Mouse (Mus musculus) layer of hippocampus, adult 2 months (tissue): ENCODE data around the gene Mnt. TPM values are rescaled to one million over a fixed set of nuclear protein-coding genes. Genes with fewer than 3 reads are reported as not detected.
A peak's percentile ranks its signal among the peaks of the same experiment; 100 is the strongest.
"Not testable (repeated sequence)": the region's sequence is repeated elsewhere in the genome, so short reads cannot be mapped to it uniquely, and the experiment has no call there.

Experiments
- DNase-seq, 2 experiments: peaks; one replicate each; pipeline ENCODE4 v3.0.0; 2022; ENCODE audit warnings: low spot score in 2 of 2
- H3K27ac ChIP-seq: fragments of 200-600 bp; 2 replicates; pipeline ENCODE4 v1.8.1; 2022
- H3K4me3 ChIP-seq: fragments of 200-600 bp; 2 replicates; pipeline ENCODE4 v1.8.1; 2022; ENCODE audit warnings: mild to moderate bottlenecking
- CTCF ChIP-seq: fragments of 200-600 bp; conservative IDR thresholded peaks from 2 replicates; pipeline ENCODE4 v1.8.1; 2022; ENCODE audit warnings: antibody characterized with exemption, mild to moderate bottlenecking, moderate library complexity
- long read RNA-seq, 2 experiments: library from polyadenylated mRNA; stranded (forward); transcript quantifications; one replicate each; pipeline ENCODE4 v2.0.0; 2021; ENCODE audit warnings: borderline mapping rate in 2 of 2
- total RNA-seq, 2 experiments: library from RNA; stranded (reverse); gene quantifications; 2 replicates each; pipeline ENCODE4 v1.2.3; 2021

Mnt gene
- 10 to 100 TPM; 31.3 to 32.8 TPM for total RNA-seq
- long read RNA-seq, experiment 1, full-length matches to known transcripts = 4 of 21 reads
- long read RNA-seq, experiment 1, partial matches to known transcripts = 16 of 21 reads
- long read RNA-seq, experiment 1, other reads (novel, unspliced or antisense) = 1 of 21 reads
- long read RNA-seq, experiment 2, full-length matches to known transcripts = 6 of 26 reads
- long read RNA-seq, experiment 2, partial matches to known transcripts = 19 of 26 reads
- long read RNA-seq, experiment 2, other reads (novel, unspliced or antisense) = 1 of 26 reads

- Histone ChIP-seq H3K27ac (peak within 1 kb of the TSS; percentile 98), H3K4me3 (peak within 1 kb of the TSS; percentile 99)
- DNase-seq = peak; percentile 98 to 99
- TF ChIP-seq CTCF = peak; percentile 7; the same call in 1 of the 2 replicates
Observed at GRCm38 (mm10) chr11:74830256-74831161, at the start of gene Mnt. Gene Mnt (plus strand): TSS chr11:74830920.

GRCm38 (mm10) chr11:74792874-74793273 lies 37.8 kb upstream of the Mnt start:
- DNase-seq = no peak
- Histone ChIP-seq H3K27ac (no peak overlapping the region), H3K4me3 (no peak overlapping the region)
- TF ChIP-seq CTCF = no peak

- no peak overlapping the region for H3K27ac ChIP-seq
- no peak overlapping the region for H3K4me3 ChIP-seq
- DNase-seq = no peak
- TF ChIP-seq CTCF = no peak
Observed at GRCm38 (mm10) chr11:74800658-74801057, 30.1 kb upstream of the Mnt start.

- H3K27ac ChIP-seq = no peak overlapping the region
- TF ChIP-seq CTCF = no peak
- H3K4me3 ChIP-seq = no peak overlapping the region
- DNase-seq = no peak
Observed at GRCm38 (mm10) chr11:74804081-74804627, 26.6 kb upstream of the Mnt start.

- TF ChIP-seq CTCF = no peak
- DNase-seq = no peak
- Histone ChIP-seq H3K27ac (no peak overlapping the region), H3K4me3 (no peak overlapping the region)
Observed at GRCm38 (mm10) chr11:74807246-74807882, 23.4 kb upstream of the Mnt start.

GRCm38 (mm10) chr11:74808251-74808853 lies 22.4 kb upstream of the Mnt start:
- no peak for TF ChIP-seq CTCF
- H3K4me3 ChIP-seq = no peak overlapping the region
- no peak for DNase-seq
- 0 out of 2 replicates have a peak overlapping the region, but pooled peaks have one; percentile 7 for H3K27ac ChIP-seq

- peak; percentile 56 for TF ChIP-seq CTCF
- H3K4me3 ChIP-seq = no peak overlapping the region
- no peak for DNase-seq
- H3K27ac ChIP-seq = no peak overlapping the region
Observed at GRCm38 (mm10) chr11:74810134-74810533, 20.6 kb upstream of the Mnt start.

- H3K27ac ChIP-seq, H3K4me3 ChIP-seq, DNase-seq: not testable (repeated sequence)
Observed at GRCm38 (mm10) chr11:74811027-74811426, 19.7 kb upstream of the Mnt start.

- DNase-seq = no peak
- Histone ChIP-seq H3K27ac (no peak overlapping the region), H3K4me3 (no peak overlapping the region)
- TF ChIP-seq CTCF = no peak
Observed at GRCm38 (mm10) chr11:74811538-74811937, 19.2 kb upstream of the Mnt start.

- TF ChIP-seq CTCF = peak; percentile 70
- no peak overlapping the region for H3K4me3 ChIP-seq
- H3K27ac ChIP-seq = no peak overlapping the region
- DNase-seq = no peak
Observed at GRCm38 (mm10) chr11:74815795-74816194, 14.9 kb upstream of the Mnt start.

GRCm38 (mm10) chr11:74820921-74821320 lies 9.8 kb upstream of the Mnt start:
- H3K4me3 ChIP-seq = no peak overlapping the region
- TF ChIP-seq CTCF = no peak
- no peak for DNase-seq
- H3K27ac ChIP-seq = no peak overlapping the region

- no peak for DNase-seq
- no peak overlapping the region for H3K4me3 ChIP-seq
- no peak overlapping the region for H3K27ac ChIP-seq
- TF ChIP-seq CTCF = peak; percentile 79
Observed at GRCm38 (mm10) chr11:74821463-74821862, 9.3 kb upstream of the Mnt start.
